Mouse (Mus musculus) liver, embryonic 13.5 days (tissue): Measurements from ENCODE around the gene Best2. TPM values are rescaled to one million over a fixed set of nuclear protein-coding genes. Genes with fewer than 3 reads are reported as not detected.

ENCODE experiments used
- ATAC-seq: fragments of 200-750 bp; cut with Nextera tagmentation; 2 replicates; pipeline ENCODE4 v1.8.0; 2017; ENCODE audit warnings: low read depth, mild to moderate bottlenecking, moderate number of reproducible peaks, moderate library complexity
- DNase-seq: peaks from one replicate; pipeline ENCODE4 v3.0.0; 2022
- H3K27ac ChIP-seq: fragments of 300-500 bp; sonication (generic); 2 replicates; pipeline ENCODE4 v1.5.1; 2015; ENCODE audit warnings: moderate library complexity, mild to moderate bottlenecking, inconsistent platforms
- H3K27me3 ChIP-seq: fragments of 300-500 bp; sonication (generic); 2 replicates; pipeline ENCODE4 v1.6.1; 2015; ENCODE audit warnings: mild to moderate bottlenecking, inconsistent platforms
- H3K36me3 ChIP-seq: fragments of 300-500 bp; sonication (generic); 2 replicates; pipeline ENCODE4 v1.6.1; 2015; ENCODE audit warnings: mild to moderate bottlenecking, inconsistent platforms
- H3K4me1 ChIP-seq: fragments of 300-500 bp; sonication (generic); replicated peaks from 2 replicates; pipeline ENCODE4 v1.6.1; 2015; ENCODE audit warnings: inconsistent platforms
- H3K4me2 ChIP-seq: fragments of 300-500 bp; sonication (generic); 2 replicates; pipeline ENCODE4 v1.6.1; 2015; ENCODE audit warnings: inconsistent platforms, mild to moderate bottlenecking, moderate library complexity
- H3K4me3 ChIP-seq: fragments of 300-500 bp; sonication (generic); replicated peaks from 2 replicates; pipeline ENCODE4 v1.5.1; 2015; ENCODE audit warnings: mild to moderate bottlenecking, inconsistent platforms
- H3K9ac ChIP-seq: fragments of 300-500 bp; sonication (generic); 2 replicates; pipeline ENCODE4 v1.6.1; 2015; ENCODE audit warnings: mild to moderate bottlenecking, inconsistent platforms
- H3K9me3 ChIP-seq: fragments of 300-500 bp; sonication (generic); replicated peaks from 2 replicates; pipeline ENCODE4 v1.6.1; 2016; ENCODE audit warnings: inconsistent platforms
- WGBS: fragments of 180-500 bp; shearing (Covaris S2); methylation state at CpG from one replicate; pipeline ENCODE4 v1.1.7; 2015; ENCODE audit not compliant: insufficient replicate concordance; 5-methylcytosine and 5-hydroxymethylcytosine counted together
- polyA plus RNA-seq: library from polyadenylated mRNA; unstranded; fragments of >200 nt; fragmentation: Nextera tagmentation; extraction: Ambion mirVana; gene quantifications from 2 replicates; pipeline ENCODE4 v1.2.1, GENCODE M21; 2015

The Best2 gene
- polyA plus RNA-seq, 1 experiment from 2014 or later, result not detected

GRCm38 (mm10) chr8:84990349-84990748 lies 24.0 kb downstream of the Best2 start, which contains the start of gene Hook2:
Gene Hook2, plus strand, starts transcription at chr8:84990603.
- peak; percentile 96 for DNase-seq
- peak within 1 kb of the TSS; percentile 70 for H3K4me3 ChIP-seq
- H3K4me1 ChIP-seq, result peaks cover 54% of the 10 kb centered on the region
- 1% methylated on average over 28 of the region's 28 CpGs for WGBS
- peaks cover 3% of the 10 kb centered on the region; the same call in 1 of the 2 replicates for H3K27me3 ChIP-seq
- no peaks in the 10 kb centered on the region for H3K36me3 ChIP-seq
- peak; percentile 84 for ATAC-seq
- H3K9me3 ChIP-seq, result no peaks in the 10 kb centered on the region
- peak within 1 kb of the TSS; percentile 90 for H3K27ac ChIP-seq
- H3K9ac ChIP-seq, result peak within 1 kb of the TSS; percentile 84
- peak within 1 kb of the TSS; percentile 95 for H3K4me2 ChIP-seq

GRCm38 (mm10) chr8:84989810-84990209 lies 24.5 kb downstream of the Best2 start:
- H3K4me1 ChIP-seq, result peaks cover 59% of the 10 kb centered on the region
- H3K4me3 ChIP-seq, result peak overlapping the region; percentile 70
- peak overlapping the region; percentile 90 for H3K27ac ChIP-seq
- no peaks in the 10 kb centered on the region for H3K9me3 ChIP-seq
- H3K9ac ChIP-seq, result peak overlapping the region; percentile 84
- peak overlapping the region; percentile 95 for H3K4me2 ChIP-seq
- ATAC-seq (peak; percentile 61), DNase-seq (peak; percentile 91)
- H3K27me3 ChIP-seq, result no peaks in the 10 kb centered on the region
- under 1% methylated on average over 15 of the region's 15 CpGs for WGBS
- H3K36me3 ChIP-seq, result no peaks in the 10 kb centered on the region

DNA sequence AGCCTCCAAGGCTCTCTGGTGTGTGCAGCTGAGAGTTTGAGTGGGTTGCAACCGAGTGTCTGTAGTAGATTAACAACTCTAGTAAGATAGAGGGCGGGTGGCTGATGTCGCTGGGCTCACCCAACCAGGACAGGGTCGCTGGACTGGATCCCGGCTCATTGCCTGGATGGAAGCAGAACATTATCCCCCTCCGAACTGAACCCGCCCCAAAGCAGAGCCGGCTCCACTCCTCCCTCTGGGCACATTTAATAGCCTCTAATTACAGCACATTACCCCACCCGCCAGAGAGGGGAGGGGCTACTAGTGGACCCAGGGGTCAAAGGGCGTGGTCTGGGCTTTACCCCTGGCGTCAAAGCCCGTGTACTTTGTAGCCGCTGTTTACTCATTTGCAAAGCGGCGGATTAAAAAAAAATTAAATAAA lies 25.0 kb downstream of the Best2 start:
- peak overlapping the region; percentile 95 for H3K4me2 ChIP-seq
- peak; percentile 57 for DNase-seq
- H3K27me3 ChIP-seq, result no peaks in the 10 kb centered on the region
- 0 out of 2 replicates have a peak, but pooled peaks have one; percentile 10 for ATAC-seq
- peak overlapping the region; percentile 70 for H3K4me3 ChIP-seq
- WGBS, result 7% methylated on average over 15 of the region's 15 CpGs
- peak overlapping the region; percentile 90 for H3K27ac ChIP-seq
- no peaks in the 10 kb centered on the region for H3K36me3 ChIP-seq
- peak overlapping the region; percentile 84 for H3K9ac ChIP-seq
- no peaks in the 10 kb centered on the region for H3K9me3 ChIP-seq
- peaks cover 64% of the 10 kb centered on the region for H3K4me1 ChIP-seq

GRCm38 (mm10) chr8:84987903-84988302 lies 26.4 kb downstream of the Best2 start:
- no peak overlapping the region for H3K4me2 ChIP-seq
- 0 out of 2 replicates have a peak overlapping the region, but pooled peaks have one; percentile 14 for H3K27ac ChIP-seq
- WGBS, result 65% methylated on average over 2 of the region's 2 CpGs
- no peak overlapping the region for H3K4me3 ChIP-seq
- H3K9me3 ChIP-seq, result no peaks in the 10 kb centered on the region
- no peaks in the 10 kb centered on the region for H3K36me3 ChIP-seq
- ATAC-seq, result no peak
- H3K27me3 ChIP-seq, result no peaks in the 10 kb centered on the region
- H3K4me1 ChIP-seq, result peaks cover 78% of the 10 kb centered on the region
- no peak overlapping the region for H3K9ac ChIP-seq
- no peak for DNase-seq

DNA sequence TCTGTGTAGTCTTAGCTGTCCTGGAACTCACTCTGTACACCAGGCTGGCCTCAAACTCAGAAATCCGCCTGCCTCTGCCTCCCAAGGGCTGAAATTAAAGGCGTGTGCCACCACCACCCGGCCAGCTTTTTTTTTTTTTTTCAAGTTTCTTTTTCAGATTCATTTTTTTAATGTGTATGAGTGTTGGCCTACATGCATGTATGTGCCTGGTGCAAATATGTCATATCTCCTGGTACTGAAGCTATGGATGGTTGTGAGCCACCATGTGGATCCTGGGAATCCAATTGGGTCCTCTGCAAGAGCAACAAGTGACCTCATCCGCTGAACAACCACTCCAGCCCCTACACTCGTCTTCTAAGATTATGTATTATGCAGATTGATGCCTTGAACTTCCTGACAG lies 26.9 kb downstream of the Best2 start:
- Histone ChIP-seq H3K4me2 (no peak overlapping the region), H3K9me3 (no peaks in the 10 kb centered on the region), H3K36me3 (no peaks in the 10 kb centered on the region), H3K9ac (no peak overlapping the region), H3K27me3 (no peaks in the 10 kb centered on the region), H3K27ac (no peak overlapping the region), H3K4me1 (peaks cover 83% of the 10 kb centered on the region), H3K4me3 (no peak overlapping the region)
- DNase-seq (no peak), ATAC-seq (no peak)
- 77% methylated on average over 5 of the region's 5 CpGs for WGBS

DNA sequence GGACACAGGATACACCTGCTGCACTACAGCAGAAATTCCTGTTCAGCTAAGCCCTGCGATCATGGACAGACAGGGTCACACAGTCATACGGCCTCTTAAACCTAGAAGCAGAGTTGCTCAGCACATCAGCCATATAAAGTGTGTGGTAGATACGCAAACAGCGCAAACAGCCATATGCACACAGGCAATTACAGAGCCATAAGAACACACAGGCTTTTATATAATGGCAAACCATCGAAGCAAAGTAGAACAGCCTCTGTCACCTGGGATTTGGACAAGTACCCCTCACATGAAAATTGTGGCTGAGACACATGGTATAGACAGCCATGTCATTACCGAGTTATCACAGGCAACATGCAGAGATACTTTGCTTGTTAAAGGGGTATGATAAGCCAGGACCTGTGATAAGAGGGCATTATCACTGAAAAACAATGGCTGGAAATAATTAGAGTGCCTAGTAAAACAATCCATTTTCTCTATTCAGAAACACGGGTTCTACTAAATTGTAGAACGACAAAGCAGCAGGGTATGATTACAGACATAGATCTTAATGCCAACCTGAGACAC lies 27.9 kb downstream of the Best2 start:
- ATAC-seq (no peak), DNase-seq (no peak)
- H3K4me3 ChIP-seq, result peak overlapping the region; percentile 67
- H3K9ac ChIP-seq, result peak overlapping the region; percentile 80
- no peaks in the 10 kb centered on the region for H3K9me3 ChIP-seq
- WGBS, result 24% methylated on average over 8 of the region's 8 CpGs
- H3K27me3 ChIP-seq, result no peaks in the 10 kb centered on the region
- no peaks in the 10 kb centered on the region for H3K36me3 ChIP-seq
- H3K4me1 ChIP-seq, result peaks cover 92% of the 10 kb centered on the region
- peak overlapping the region; percentile 100 for H3K4me2 ChIP-seq
- H3K27ac ChIP-seq, result peak overlapping the region; percentile 82

- H3K4me2 ChIP-seq, result peak overlapping the region; percentile 100
- peak; percentile 80 for DNase-seq
- peak overlapping the region; percentile 80 for H3K9ac ChIP-seq
- no peaks in the 10 kb centered on the region for H3K27me3 ChIP-seq
- H3K4me1 ChIP-seq, result peaks cover 93% of the 10 kb centered on the region
- H3K9me3 ChIP-seq, result no peaks in the 10 kb centered on the region
- ATAC-seq, result peak; percentile 8
- WGBS, result under 1% methylated on average over 53 of the region's 53 CpGs
- peak overlapping the region; percentile 67 for H3K4me3 ChIP-seq
- peak overlapping the region; percentile 82 for H3K27ac ChIP-seq
- H3K36me3 ChIP-seq, result no peaks in the 10 kb centered on the region
These were observed 28.5 kb downstream of the Best2 start for GRCm38 (mm10) chr8:84985684-84986378.

GRCm38 (mm10) chr8:84985049-84985683 lies 29.2 kb downstream of the Best2 start:
- Histone ChIP-seq H3K9me3 (no peaks in the 10 kb centered on the region), H3K4me1 (peaks cover 95% of the 10 kb centered on the region), H3K4me2 (peak overlapping the region; percentile 100), H3K36me3 (no peaks in the 10 kb centered on the region), H3K9ac (peak overlapping the region; percentile 80), H3K27ac (peak overlapping the region; percentile 82), H3K4me3 (peak overlapping the region; percentile 67), H3K27me3 (no peaks in the 10 kb centered on the region)
- WGBS, result 2% methylated on average over 23 of the region's 23 CpGs
- ATAC-seq (no peak), DNase-seq (no peak)

DNA sequence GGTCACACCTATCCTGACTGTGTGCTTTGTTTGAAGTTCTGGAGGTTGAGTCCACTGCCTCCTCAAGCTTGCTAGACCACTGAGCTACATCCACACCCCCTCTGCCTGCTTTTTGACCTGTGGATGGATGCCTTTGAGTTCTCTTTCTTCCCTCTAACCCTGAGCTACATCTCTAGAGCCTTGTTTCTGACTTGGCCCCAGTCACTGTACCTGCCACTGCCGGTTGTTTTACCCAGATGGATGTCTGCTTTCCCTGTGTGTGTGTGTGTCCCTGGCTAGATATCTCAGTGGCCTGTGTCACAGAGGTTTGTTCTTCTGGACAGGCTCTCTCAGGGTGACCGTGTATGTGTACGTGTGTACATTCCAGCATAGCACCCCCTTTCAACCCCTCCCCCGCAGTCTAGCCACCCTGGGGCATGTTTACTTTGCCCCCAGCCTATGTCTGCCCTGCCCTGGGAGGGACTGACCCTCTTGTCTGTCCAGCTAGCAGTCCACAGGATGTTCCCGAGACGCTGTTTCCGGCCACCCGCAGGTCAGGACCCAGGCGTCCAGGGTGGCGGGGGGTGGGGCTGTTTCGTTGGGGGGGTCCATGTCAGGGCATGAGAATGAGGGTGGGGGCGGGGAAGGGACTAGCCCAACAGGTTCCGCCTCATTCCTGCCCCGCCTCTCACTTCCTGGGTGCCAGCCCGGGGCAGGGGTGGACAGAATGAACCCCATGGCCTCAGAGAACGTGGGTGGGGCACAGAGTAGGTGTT lies 29.9 kb downstream of the Best2 start:
- Histone ChIP-seq H3K4me2 (peak overlapping the region; percentile 100), H3K4me3 (peak overlapping the region; percentile 67), H3K27ac (peak overlapping the region; percentile 82), H3K9ac (peak overlapping the region; percentile 80), H3K27me3 (no peaks in the 10 kb centered on the region), H3K9me3 (no peaks in the 10 kb centered on the region), H3K36me3 (no peaks in the 10 kb centered on the region), H3K4me1 (peaks cover 100% of the 10 kb centered on the region)
- DNase-seq (no peak), ATAC-seq (peak; percentile 21)
- WGBS, result 19% methylated on average over 16 of the region's 16 CpGs

GRCm38 (mm10) chr8:84982499-84983011 lies 31.8 kb downstream of the Best2 start:
- Histone ChIP-seq H3K36me3 (no peaks in the 10 kb centered on the region), H3K4me1 (peaks cover 100% of the 10 kb centered on the region), H3K27me3 (no peaks in the 10 kb centered on the region), H3K27ac (peak overlapping the region; percentile 99), H3K4me3 (no peak overlapping the region), H3K9ac (peak overlapping the region; percentile 41), H3K4me2 (no peak overlapping the region), H3K9me3 (no peaks in the 10 kb centered on the region)
- DNase-seq, result no peak
- ATAC-seq, result no peak
- 37% methylated on average over 3 of the region's 3 CpGs for WGBS
